Mouse (Mus musculus): ENCODE results near the gene Add2. TPM values are rescaled to one million over a fixed set of nuclear protein-coding genes. Genes with fewer than 3 reads are reported as not detected.

The Add2 gene
- polyA plus RNA-seq, 1 experiment from 2014 or later = 230 TPM

DNA sequence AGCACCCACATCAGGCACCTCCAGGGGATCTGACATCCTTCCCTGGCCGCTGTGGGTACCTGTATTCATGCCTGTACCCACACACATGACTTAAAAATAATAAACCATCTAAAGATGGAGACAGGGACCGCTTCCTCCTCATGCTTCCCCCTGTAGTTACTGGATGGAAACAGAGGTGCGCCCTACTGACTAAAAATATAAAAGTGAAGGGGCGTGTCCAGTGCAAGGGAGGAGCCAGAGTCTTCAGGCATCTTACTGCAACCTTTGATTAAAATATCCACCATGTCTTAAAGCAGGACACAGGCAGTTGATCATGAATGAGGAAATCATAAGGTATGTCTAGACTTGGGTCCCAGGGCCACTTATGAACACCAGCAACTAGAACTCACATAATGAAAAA, 97.3 kb downstream of the Add2 start:
- ATAC-seq (replicated peaks) = no peak
- no peak overlapping the region for H3K27ac ChIP-seq (replicated peaks)
- WGBS = 83% methylated on average over 4 of the region's 4 CpGs

GRCm38 (mm10) chr6:86126953-86127581, 98.6 kb downstream of the Add2 start:
- Histone ChIP-seq H3K4me3 (no peak overlapping the region), H3K4me2 (replicated peaks) (no peak overlapping the region), H3K4me1 (no peaks in the 10 kb centered on the region), H3K27ac (replicated peaks) (no peak overlapping the region), H3K9ac (replicated peaks) (no peak overlapping the region), H3K27me3 (no peaks in the 10 kb centered on the region), H3K9me3 (no peaks in the 10 kb centered on the region), H3K36me3 (no peaks in the 10 kb centered on the region)
- 66% methylated on average over 2 of the region's 2 CpGs for WGBS
- peak; percentile 36 for ATAC-seq (replicated peaks)

More for the DNA sequence above, 97.3 kb downstream of the Add2 start:
- H3K9ac ChIP-seq (replicated peaks) = no peak overlapping the region
- no peaks in the 10 kb centered on the region for H3K9me3 ChIP-seq
- no peak overlapping the region for H3K4me3 ChIP-seq
- no peak overlapping the region for H3K4me2 ChIP-seq (replicated peaks)
- no peaks in the 10 kb centered on the region for H3K27me3 ChIP-seq
- H3K4me1 ChIP-seq = no peaks in the 10 kb centered on the region
- peaks cover 11% of the 10 kb centered on the region; the same call in 1 of the 2 replicates for H3K36me3 ChIP-seq

GRCm38 (mm10) chr6:86128504-86128903, 100.0 kb downstream of the Add2 start:
- H3K4me3 ChIP-seq = no peak overlapping the region
- no peaks in the 10 kb centered on the region for H3K9me3 ChIP-seq
- ATAC-seq (replicated peaks) = no peak
- H3K36me3 ChIP-seq = no peaks in the 10 kb centered on the region
- no peak overlapping the region for H3K9ac ChIP-seq (replicated peaks)
- H3K27me3 ChIP-seq = no peaks in the 10 kb centered on the region
- 47% methylated on average over 4 of the region's 4 CpGs for WGBS
- no peak overlapping the region for H3K4me2 ChIP-seq (replicated peaks)
- H3K27ac ChIP-seq (replicated peaks) = no peak overlapping the region
- H3K4me1 ChIP-seq = no peaks in the 10 kb centered on the region

DNA sequence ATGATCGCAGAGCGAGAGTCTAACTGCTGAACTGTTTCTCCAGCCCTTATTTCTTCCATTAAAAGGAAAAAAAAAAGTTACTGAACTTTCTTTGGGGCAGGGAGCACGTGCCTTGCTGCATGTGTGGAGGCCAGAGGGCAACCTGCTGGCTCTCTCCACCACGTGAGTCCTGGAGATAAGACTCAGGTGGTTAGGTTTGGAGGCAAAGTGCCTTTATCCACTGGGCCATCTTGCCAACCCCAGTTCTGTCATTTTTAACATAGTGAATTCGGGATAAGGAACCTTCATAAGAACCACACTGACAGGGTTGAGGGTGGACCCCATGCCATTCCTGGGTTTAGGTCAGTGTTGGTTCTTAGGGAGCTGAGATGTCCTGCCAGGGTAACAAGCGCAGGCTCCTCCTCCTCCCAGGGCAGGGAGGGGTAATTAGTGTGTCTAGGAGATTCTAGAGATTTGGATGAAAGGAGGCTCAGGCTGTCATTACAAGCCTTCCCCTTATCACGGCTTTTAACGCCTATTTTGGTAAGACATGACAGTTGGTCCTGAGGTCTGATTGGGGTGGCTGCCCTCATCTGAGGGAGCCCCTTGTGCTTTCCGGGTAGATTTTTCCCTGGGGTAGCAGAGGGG, 101.5 kb downstream of the Add2 start:
- ATAC-seq (replicated peaks) = no peak
- Histone ChIP-seq H3K27me3 (no peaks in the 10 kb centered on the region), H3K36me3 (no peaks in the 10 kb centered on the region), H3K9me3 (no peaks in the 10 kb centered on the region), H3K4me2 (replicated peaks) (no peak overlapping the region), H3K9ac (replicated peaks) (no peak overlapping the region), H3K4me1 (no peaks in the 10 kb centered on the region), H3K4me3 (no peak overlapping the region), H3K27ac (replicated peaks) (no peak overlapping the region)
- 75% methylated on average over 9 of the region's 9 CpGs for WGBS

DNA sequence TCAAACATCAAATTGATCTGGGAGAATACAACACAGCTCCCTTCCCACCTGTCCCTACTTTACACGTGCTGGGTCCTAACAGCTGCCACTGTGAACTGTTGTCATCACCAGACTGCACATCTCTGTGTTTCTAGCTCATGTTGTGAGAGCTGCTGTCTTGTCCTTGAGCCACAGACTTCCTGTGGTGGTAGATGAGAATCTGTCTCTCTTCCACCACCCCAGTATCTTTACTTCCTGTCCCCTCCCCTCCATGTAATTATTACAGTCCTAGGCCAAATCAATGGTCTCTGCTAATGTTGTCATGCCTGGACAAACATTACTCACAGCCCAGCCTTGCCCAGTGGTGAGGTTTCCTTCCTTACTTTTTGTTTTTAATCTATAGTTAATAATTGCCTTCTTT, 105.4 kb downstream of the Add2 start:
- no peak overlapping the region for H3K27ac ChIP-seq (replicated peaks)
- no peaks in the 10 kb centered on the region for H3K4me1 ChIP-seq
- no peak overlapping the region for H3K9ac ChIP-seq (replicated peaks)
- no peaks in the 10 kb centered on the region for H3K9me3 ChIP-seq
- H3K4me3 ChIP-seq = no peak overlapping the region
- no peak for ATAC-seq (replicated peaks)
- H3K27me3 ChIP-seq = no peaks in the 10 kb centered on the region
- 63% methylated on average over 1 of the region's 1 CpGs for WGBS
- no peak overlapping the region for H3K4me2 ChIP-seq (replicated peaks)
- no peaks in the 10 kb centered on the region for H3K36me3 ChIP-seq

- Histone ChIP-seq H3K9ac (replicated peaks) (no peak overlapping the region), H3K27me3 (no peaks in the 10 kb centered on the region), H3K27ac (replicated peaks) (no peak overlapping the region), H3K9me3 (no peaks in the 10 kb centered on the region), H3K36me3 (no peaks in the 10 kb centered on the region), H3K4me1 (no peaks in the 10 kb centered on the region), H3K4me2 (replicated peaks) (no peak overlapping the region), H3K4me3 (no peak overlapping the region)
- 94% methylated on average over 3 of the region's 3 CpGs for WGBS
- no peak for ATAC-seq (replicated peaks)
These were observed 107.7 kb downstream of the Add2 start for GRCm38 (mm10) chr6:86136206-86136605.

GRCm38 (mm10) chr6:86141284-86141683, 112.8 kb downstream of the Add2 start:
- no peak overlapping the region for H3K9ac ChIP-seq (replicated peaks)
- no peak overlapping the region for H3K27ac ChIP-seq (replicated peaks)
- H3K9me3 ChIP-seq = no peaks in the 10 kb centered on the region
- H3K4me1 ChIP-seq = no peaks in the 10 kb centered on the region
- H3K4me3 ChIP-seq = no peak overlapping the region
- 80% methylated on average over 6 of the region's 6 CpGs for WGBS
- H3K27me3 ChIP-seq = no peaks in the 10 kb centered on the region
- no peaks in the 10 kb centered on the region for H3K36me3 ChIP-seq
- no peak for ATAC-seq (replicated peaks)
- no peak overlapping the region for H3K4me2 ChIP-seq (replicated peaks)

DNA sequence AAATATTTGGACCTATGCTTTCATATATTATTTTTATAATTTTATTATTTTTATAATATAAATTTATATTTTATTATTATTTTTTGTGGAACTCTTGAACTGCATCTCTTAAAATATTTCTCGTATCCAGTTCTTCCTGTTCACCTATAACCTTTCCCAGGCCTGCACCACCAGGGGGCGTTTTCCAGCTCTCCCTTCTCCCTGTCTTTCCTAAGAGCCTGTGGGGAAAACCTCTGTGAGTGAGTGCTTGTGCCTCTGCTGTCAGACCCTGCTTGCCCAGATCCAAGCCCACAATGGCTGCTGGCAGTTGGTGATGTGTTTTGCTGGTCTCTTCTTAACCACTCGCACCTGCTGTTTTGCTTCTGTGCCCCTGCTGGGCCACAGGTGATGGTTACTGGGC, 113.3 kb downstream of the Add2 start:
- Histone ChIP-seq H3K4me1 (no peaks in the 10 kb centered on the region), H3K4me2 (replicated peaks) (no peak overlapping the region), H3K36me3 (no peaks in the 10 kb centered on the region), H3K27ac (replicated peaks) (no peak overlapping the region), H3K27me3 (no peaks in the 10 kb centered on the region), H3K9ac (replicated peaks) (no peak overlapping the region), H3K4me3 (no peak overlapping the region), H3K9me3 (no peaks in the 10 kb centered on the region)
- 0 out of 2 replicates have a peak, but pooled peaks have one; percentile 53 for ATAC-seq (replicated peaks)
- 19% methylated on average over 3 of the region's 3 CpGs for WGBS

GRCm38 (mm10) chr6:86144986-86145385, 116.5 kb downstream of the Add2 start:
- 94% methylated on average over 6 of the region's 6 CpGs for WGBS
- ATAC-seq (replicated peaks) = no peak
- H3K4me1 ChIP-seq = no peaks in the 10 kb centered on the region

DNA sequence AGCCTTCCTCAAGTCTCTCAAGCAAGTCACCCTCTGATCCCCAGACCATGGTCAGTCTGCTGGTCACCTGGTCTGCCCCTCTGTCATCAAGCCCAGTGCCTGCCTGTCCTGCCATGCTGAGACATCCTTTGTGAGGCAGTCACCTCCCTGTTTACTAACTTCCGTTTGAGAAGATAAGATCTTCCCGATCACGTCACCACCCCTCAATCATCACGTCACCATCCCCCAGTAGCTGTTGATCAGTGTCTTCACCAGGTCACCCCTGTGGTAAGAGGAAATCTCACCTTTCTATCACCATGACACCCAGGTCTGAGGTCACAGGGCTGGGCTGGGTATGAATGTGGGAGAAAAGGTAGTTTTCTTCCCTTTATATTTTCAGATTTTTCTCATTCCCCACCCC, 120.0 kb downstream of the Add2 start:
- H3K27me3 ChIP-seq = no peaks in the 10 kb centered on the region
- H3K9ac ChIP-seq (replicated peaks) = no peak overlapping the region
- no peaks in the 10 kb centered on the region for H3K9me3 ChIP-seq
- no peak for ATAC-seq (replicated peaks)
- no peak overlapping the region for H3K4me2 ChIP-seq (replicated peaks)
- no peak overlapping the region for H3K4me3 ChIP-seq
- no peak overlapping the region for H3K27ac ChIP-seq (replicated peaks)
- H3K36me3 ChIP-seq = no peaks in the 10 kb centered on the region
- WGBS = 77% methylated on average over 4 of the region's 4 CpGs
- no peaks in the 10 kb centered on the region for H3K4me1 ChIP-seq

More at GRCm38 (mm10) chr6:86144986-86145385, 116.5 kb downstream of the Add2 start:
- Histone ChIP-seq H3K4me2 (replicated peaks) (no peak overlapping the region), H3K27me3 (no peaks in the 10 kb centered on the region), H3K27ac (replicated peaks) (no peak overlapping the region), H3K9me3 (no peaks in the 10 kb centered on the region), H3K36me3 (no peaks in the 10 kb centered on the region), H3K4me3 (no peak overlapping the region), H3K9ac (replicated peaks) (no peak overlapping the region)

GRCm38 (mm10) chr6:86149001-86149400, 120.5 kb downstream of the Add2 start:
- H3K4me1 ChIP-seq = no peaks in the 10 kb centered on the region
- no peak overlapping the region for H3K4me3 ChIP-seq
- no peaks in the 10 kb centered on the region for H3K9me3 ChIP-seq
- WGBS = 73% methylated on average over 4 of the region's 4 CpGs
- no peak for ATAC-seq (replicated peaks)
- H3K27ac ChIP-seq (replicated peaks) = no peak overlapping the region
- H3K9ac ChIP-seq (replicated peaks) = no peak overlapping the region
- no peaks in the 10 kb centered on the region for H3K36me3 ChIP-seq
- H3K4me2 ChIP-seq (replicated peaks) = no peak overlapping the region
- no peaks in the 10 kb centered on the region for H3K27me3 ChIP-seq

DNA sequence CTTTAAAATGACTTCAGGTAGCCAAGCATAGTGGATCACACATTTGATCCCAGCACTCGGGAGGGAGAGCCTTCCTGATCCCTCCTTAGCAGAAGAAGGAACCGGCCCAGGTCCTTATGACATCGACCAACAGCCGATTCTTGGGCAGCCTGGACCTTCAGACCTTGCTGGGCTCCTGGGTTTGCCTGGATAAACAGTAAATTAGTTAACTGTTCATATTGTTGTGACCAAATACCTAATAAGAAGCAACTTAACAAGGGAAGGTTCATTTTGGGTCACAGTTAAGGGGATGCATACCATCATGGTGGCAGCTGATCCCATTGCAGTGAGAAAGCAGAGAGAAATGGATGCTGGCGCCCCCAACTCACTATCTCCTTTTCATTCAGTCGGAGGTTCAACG, 124.2 kb downstream of the Add2 start:
- no peak for ATAC-seq (replicated peaks)
- H3K4me1 ChIP-seq = peaks cover 8% of the 10 kb centered on the region
- H3K36me3 ChIP-seq = no peaks in the 10 kb centered on the region
- H3K9me3 ChIP-seq = no peaks in the 10 kb centered on the region
- H3K9ac ChIP-seq (replicated peaks) = no peak overlapping the region
- 93% methylated on average over 7 of the region's 7 CpGs for WGBS
- no peaks in the 10 kb centered on the region for H3K27me3 ChIP-seq
- no peak overlapping the region for H3K4me2 ChIP-seq (replicated peaks)
- H3K27ac ChIP-seq (replicated peaks) = no peak overlapping the region
- H3K4me3 ChIP-seq = no peak overlapping the region
